Mouse (Mus musculus): Measurements from ENCODE around the gene Gm49358.

GRCm38 (mm10) chr10:86880071-86880806, 116.5 kb downstream of the Gm49358 start:
- no peak for TF ChIP-seq CTCF (IDR thresholded peaks at IDR 0.05; ENCODE audit: low read depth)
- no peak for TF ChIP-seq EP300 (optimal IDR thresholded peaks at IDR 0.05)

Measured in stomach, postnatal 0 days (tissue).